Mouse (Mus musculus) stomach, postnatal 0 days (tissue): ENCODE data around the gene Ip6k3. TPM values are rescaled to one million over a fixed set of nuclear protein-coding genes. Genes with fewer than 3 reads are reported as not detected.

Source experiments
- ATAC-seq: fragments of 200-750 bp; cut with Nextera tagmentation; 2 replicates; pipeline ENCODE4 v1.8.0; 2017; ENCODE audit not compliant: low FRiP score, low TSS enrichment
- DNase-seq: peaks from one replicate; pipeline ENCODE4 v3.0.0-alpha.2; 2016; ENCODE audit warnings: low spot score
- H3K27ac ChIP-seq: fragments of 300-500 bp; sonication (generic); replicated peaks from 2 replicates; pipeline ENCODE4 v1.5.1; 2014; ENCODE audit warnings: mild to moderate bottlenecking, control low read depth
- H3K27me3 ChIP-seq: fragments of 300-500 bp; sonication (generic); 2 replicates; pipeline ENCODE4 v1.6.1; 2014; ENCODE audit warnings: low read length; ENCODE audit not compliant: control insufficient read depth, insufficient read depth
- H3K36me3 ChIP-seq: fragments of 300-500 bp; sonication (generic); 2 replicates; pipeline ENCODE4 v1.6.1; 2014; ENCODE audit warnings: low read length, mixed read lengths; ENCODE audit not compliant: control insufficient read depth, insufficient read depth
- H3K4me1 ChIP-seq: fragments of 300-500 bp; sonication (generic); replicated peaks from 2 replicates; pipeline ENCODE4 v1.6.1; 2014; ENCODE audit warnings: antibody characterized with exemption; ENCODE audit not compliant: control insufficient read depth, insufficient read depth
- H3K4me2 ChIP-seq: fragments of 300-500 bp; sonication (generic); replicated peaks from 2 replicates; pipeline ENCODE4 v1.6.1; 2014; ENCODE audit warnings: low read depth, mild to moderate bottlenecking, control low read depth, moderate library complexity
- H3K4me3 ChIP-seq: fragments of 300-500 bp; sonication (generic); 2 replicates; pipeline ENCODE4 v1.5.1; 2014; ENCODE audit warnings: low read depth, low read length, control low read depth
- H3K9ac ChIP-seq: fragments of 300-500 bp; sonication (generic); 2 replicates; pipeline ENCODE4 v1.6.1; 2014; ENCODE audit warnings: mild to moderate bottlenecking, low read length, control low read depth, mixed read lengths
- H3K9me3 ChIP-seq: fragments of 300-500 bp; sonication (generic); 2 replicates; pipeline ENCODE4 v1.6.1; 2016; ENCODE audit warnings: low read length; ENCODE audit not compliant: control insufficient read depth
- CTCF ChIP-seq: IDR thresholded peaks from 2 replicates; pipeline ENCODE4 v1.5.1; 2016; ENCODE audit warnings: antibody characterized with exemption, low read depth, mild to moderate bottlenecking, moderate library complexity
- EP300 ChIP-seq: optimal IDR thresholded peaks from 2 replicates; pipeline ENCODE3; 2016; ENCODE audit warnings: antibody characterized with exemption
- WGBS: fragments of 180-500 bp; shearing (Covaris S2); extraction: QIAGEN DNeasy Blood & Tissue Kit; methylation state at CpG from one replicate; pipeline ENCODE4 v1.1.7; 2014; 5-methylcytosine and 5-hydroxymethylcytosine counted together
- polyA plus RNA-seq: library from polyadenylated mRNA; unstranded; fragments of >200 nt; fragmentation: Nextera tagmentation; extraction: Ambion mirVana; gene quantifications from 2 replicates; pipeline ENCODE4 v1.2.1, GENCODE M21; 2015

Gene Ip6k3
- polyA plus RNA-seq, 1 experiment from 2014 or later = 0.13 TPM

DNA sequence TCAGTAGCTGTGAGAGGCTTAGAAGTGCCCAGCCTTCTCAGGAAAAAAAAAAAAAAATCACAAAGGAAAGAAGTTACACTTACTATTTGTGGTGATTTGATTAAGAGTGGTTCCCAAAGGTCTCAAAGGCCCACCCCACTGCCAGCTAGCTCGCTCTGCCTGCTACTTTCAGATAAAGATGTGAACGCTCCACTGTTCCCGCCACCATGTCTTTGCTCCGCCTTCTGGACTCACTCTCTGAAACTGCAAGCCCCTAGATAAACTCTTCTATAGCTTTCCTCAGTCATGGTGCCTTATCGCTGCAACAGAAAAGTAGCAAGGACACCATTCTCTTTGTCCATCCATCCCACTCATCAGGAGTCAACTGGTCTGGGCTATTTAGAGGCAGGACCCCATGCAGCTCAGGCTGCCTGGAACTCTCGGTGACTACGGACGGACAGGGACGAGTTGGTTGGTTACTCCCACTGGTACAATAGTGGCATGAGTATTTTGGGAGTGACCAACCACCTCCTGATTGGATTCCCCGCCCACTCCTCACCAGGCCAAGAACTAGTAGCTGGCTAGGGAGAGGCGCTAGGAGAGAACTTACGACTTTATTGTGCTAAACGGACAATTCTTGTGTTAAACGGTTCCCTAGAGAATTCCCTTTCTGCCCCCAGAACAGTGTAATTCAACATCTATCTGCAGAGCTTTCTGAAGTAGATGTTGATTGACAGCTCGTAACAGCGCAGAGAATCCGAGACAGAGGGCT lies 11.0 kb upstream of the Ip6k3 start:
- ATAC-seq = no peak
- Histone ChIP-seq H3K27me3 (no peaks in the 10 kb centered on the region), H3K4me2 (no peak overlapping the region), H3K27ac (no peak overlapping the region), H3K4me1 (no peaks in the 10 kb centered on the region), H3K9ac (no peak overlapping the region), H3K36me3 (no peaks in the 10 kb centered on the region), H3K9me3 (no peaks in the 10 kb centered on the region), H3K4me3 (no peak overlapping the region)
- 93% methylated on average over 17 of the region's 17 CpGs for WGBS
- TF ChIP-seq EP300 (no peak), CTCF (no peak)
- no peak for DNase-seq

DNA sequence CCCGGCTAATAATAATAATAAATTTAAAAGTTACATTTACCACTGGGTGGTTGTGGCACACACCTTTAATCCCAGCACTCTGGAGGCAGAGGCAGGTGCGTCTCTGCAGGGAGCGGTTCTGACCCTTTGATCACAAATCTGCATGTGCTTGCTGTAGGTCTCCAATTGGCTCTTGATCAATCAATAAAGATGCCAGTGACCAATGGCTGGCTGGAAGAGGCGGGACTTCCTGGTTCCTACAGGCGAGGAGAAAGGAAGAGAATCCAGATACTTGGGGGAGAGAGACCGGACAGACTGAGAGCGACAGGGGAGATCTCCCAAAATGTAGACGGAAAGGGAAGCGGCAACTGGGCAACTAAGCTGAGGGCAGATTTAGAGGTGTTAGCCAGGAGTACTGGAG lies 10.4 kb upstream of the Ip6k3 start:
- no peaks in the 10 kb centered on the region for H3K4me1 ChIP-seq
- no peak overlapping the region for H3K4me3 ChIP-seq
- H3K9me3 ChIP-seq = no peaks in the 10 kb centered on the region
- ATAC-seq = no peak
- H3K4me2 ChIP-seq = no peak overlapping the region
- WGBS = 90% methylated on average over 9 of the region's 9 CpGs
- DNase-seq = no peak
- H3K36me3 ChIP-seq = no peaks in the 10 kb centered on the region
- H3K27me3 ChIP-seq = no peaks in the 10 kb centered on the region
- H3K27ac ChIP-seq = no peak overlapping the region
- TF ChIP-seq CTCF = no peak
- TF ChIP-seq EP300 = no peak
- no peak overlapping the region for H3K9ac ChIP-seq

- Histone ChIP-seq H3K36me3 (no peaks in the 10 kb centered on the region), H3K4me2 (no peak overlapping the region), H3K4me1 (no peaks in the 10 kb centered on the region), H3K27ac (no peak overlapping the region), H3K4me3 (no peak overlapping the region), H3K9me3 (no peaks in the 10 kb centered on the region), H3K27me3 (no peaks in the 10 kb centered on the region), H3K9ac (no peak overlapping the region)
- 90% methylated on average over 4 of the region's 4 CpGs for WGBS
- no peak for DNase-seq
- ATAC-seq = no peak
- TF ChIP-seq CTCF = no peak
- TF ChIP-seq EP300 = no peak
Observed at GRCm38 (mm10) chr17:27176754-27177153, 9.2 kb upstream of the Ip6k3 start.

DNA sequence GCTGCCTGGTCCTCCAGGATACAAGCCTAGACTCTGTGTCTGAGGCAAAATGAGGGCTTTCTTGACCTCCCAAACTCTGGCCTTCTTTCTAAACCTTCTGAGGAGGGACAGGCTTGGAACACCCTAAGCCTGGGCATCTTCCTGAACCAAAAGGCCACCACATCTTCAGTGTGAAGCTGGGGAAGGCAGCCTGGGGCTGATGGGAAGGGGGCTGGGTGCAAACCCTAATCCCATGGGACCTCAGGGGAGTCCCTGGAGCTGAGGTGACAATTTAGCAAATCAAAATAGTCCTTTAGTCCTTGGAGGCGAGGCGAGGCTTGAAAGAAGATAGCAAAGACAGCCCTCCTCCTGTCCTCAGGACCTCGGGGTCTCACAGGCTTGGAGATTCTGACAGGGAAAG lies 8.7 kb upstream of the Ip6k3 start:
- Histone ChIP-seq H3K4me3 (no peak overlapping the region), H3K27me3 (no peaks in the 10 kb centered on the region), H3K4me2 (no peak overlapping the region), H3K9me3 (no peaks in the 10 kb centered on the region), H3K27ac (no peak overlapping the region), H3K36me3 (no peaks in the 10 kb centered on the region), H3K9ac (no peak overlapping the region), H3K4me1 (no peaks in the 10 kb centered on the region)
- WGBS = 78% methylated on average over 3 of the region's 3 CpGs
- ATAC-seq = no peak
- DNase-seq = no peak
- TF ChIP-seq EP300 (no peak), CTCF (no peak)

GRCm38 (mm10) chr17:27175196-27175874 lies 7.7 kb upstream of the Ip6k3 start:
- H3K27ac ChIP-seq = no peak overlapping the region
- H3K27me3 ChIP-seq = no peaks in the 10 kb centered on the region
- no peak overlapping the region for H3K4me3 ChIP-seq
- 37% methylated on average over 14 of the region's 14 CpGs for WGBS
- 0 out of 2 replicates have a peak overlapping the region, but pooled peaks have one; percentile 27 for H3K9ac ChIP-seq
- TF ChIP-seq CTCF (no peak), EP300 (no peak)
- DNase-seq (no peak), ATAC-seq (no peak)
- no peak overlapping the region for H3K4me2 ChIP-seq
- no peaks in the 10 kb centered on the region for H3K36me3 ChIP-seq
- H3K9me3 ChIP-seq = no peaks in the 10 kb centered on the region
- H3K4me1 ChIP-seq = no peaks in the 10 kb centered on the region

- DNase-seq = no peak
- no peak overlapping the region for H3K27ac ChIP-seq
- no peak overlapping the region for H3K4me2 ChIP-seq
- no peaks in the 10 kb centered on the region for H3K9me3 ChIP-seq
- no peak overlapping the region for H3K4me3 ChIP-seq
- no peaks in the 10 kb centered on the region for H3K27me3 ChIP-seq
- TF ChIP-seq CTCF = no peak
- no peak for TF ChIP-seq EP300
- 60% methylated on average over 3 of the region's 3 CpGs for WGBS
- no peak for ATAC-seq
- no peaks in the 10 kb centered on the region for H3K4me1 ChIP-seq
- H3K9ac ChIP-seq = no peak overlapping the region
- no peaks in the 10 kb centered on the region for H3K36me3 ChIP-seq
Observed at GRCm38 (mm10) chr17:27173715-27174114, 6.1 kb upstream of the Ip6k3 start.
